Mouse (Mus musculus) kidney, adult 2 months (tissue): ENCODE data around the gene 9130230L23Rik. TPM values are rescaled to one million over a fixed set of nuclear protein-coding genes. Genes with fewer than 3 reads are reported as not detected.
"Not testable (repeated sequence)": the region's sequence is repeated elsewhere in the genome, so short reads cannot be mapped to it uniquely, and the experiment has no call there.

Experiments
- DNase-seq: peaks from one replicate; pipeline ENCODE4 v3.0.0; 2021
- H3K27ac ChIP-seq: fragments of 200-500 bp; 2 replicates; pipeline ENCODE4 v1.5.1; 2012; ENCODE audit warnings: low read depth, low read length, control low read depth, inconsistent platforms; ENCODE audit not compliant: insufficient read depth
- H3K27me3 ChIP-seq: fragments of 200-500 bp; replicated peaks from 2 replicates; pipeline ENCODE4 v1.6.1; 2012; ENCODE audit warnings: mild to moderate bottlenecking, moderate library complexity, low read length, inconsistent platforms; ENCODE audit not compliant: control insufficient read depth, insufficient read depth
- H3K36me3 ChIP-seq: fragments of 200-500 bp; 2 replicates; pipeline ENCODE4 v1.6.1; 2012; ENCODE audit warnings: mild to moderate bottlenecking, moderate library complexity, low read length, inconsistent platforms; ENCODE audit not compliant: control insufficient read depth, insufficient read depth
- H3K4me1 ChIP-seq: fragments of 200-500 bp; 2 replicates; pipeline ENCODE4 v1.6.1; 2011; ENCODE audit warnings: low read length; ENCODE audit not compliant: control insufficient read depth, insufficient read depth
- H3K4me3 ChIP-seq: fragments of 200-500 bp; 2 replicates; pipeline ENCODE4 v1.5.1; 2011; ENCODE audit warnings: mild to moderate bottlenecking, low read depth, low read length, control low read depth; ENCODE audit not compliant: insufficient read depth
- CTCF ChIP-seq: fragments of 200-500 bp; conservative IDR thresholded peaks from 2 replicates; pipeline ENCODE4 v1.5.1; 2011; ENCODE audit warnings: low read depth, mild to moderate bottlenecking, control low read depth, low read length, moderate library complexity, mixed read lengths; ENCODE audit not compliant: insufficient read depth, insufficient read length
- POLR2A ChIP-seq: fragments of 200-500 bp; IDR thresholded peaks from one replicate; pipeline ENCODE4 v1.6.1; 2011; ENCODE audit warnings: low read depth, low read length, control low read depth
- WGBS: fragments of 180-500 bp; shearing (Covaris S2); methylation state at CpG from one replicate; pipeline ENCODE4 v1.1.7; 2018; 5-methylcytosine and 5-hydroxymethylcytosine counted together
- polyA plus RNA-seq: library from polyadenylated mRNA; depleted of rRNA; stranded (reverse); fragments of >200 nt; gene quantifications from 2 replicates; pipeline ENCODE4 v1.2.3, GENCODE M21; 2012

The 9130230L23Rik gene
- polyA plus RNA-seq, 1 experiment: 0.22 TPM

- no peaks in the 10 kb centered on the region for H3K27me3 ChIP-seq
- DNase-seq: no peak
- H3K4me1 ChIP-seq: peaks cover 21% of the 10 kb centered on the region
- WGBS: 41% methylated on average over 5 of the region's 5 CpGs
- TF ChIP-seq CTCF (no peak; the same call in 1 of the 2 replicates), POLR2A (no peak)
- no peaks in the 10 kb centered on the region for H3K36me3 ChIP-seq
- no peak overlapping the region for H3K4me3 ChIP-seq
- no peak overlapping the region for H3K27ac ChIP-seq
Measured at GRCm38 (mm10) chr5:66001232-66001631, 2.9 kb downstream of the 9130230L23Rik start.

GRCm38 (mm10) chr5:66000567-66001125 lies 3.4 kb downstream of the 9130230L23Rik start:
- H3K4me3 ChIP-seq: no peak overlapping the region
- WGBS: 24% methylated on average over 6 of the region's 6 CpGs
- H3K27ac ChIP-seq: peak overlapping the region; percentile 70
- no peaks in the 10 kb centered on the region for H3K27me3 ChIP-seq
- no peak for TF ChIP-seq CTCF
- no peak for TF ChIP-seq POLR2A
- no peaks in the 10 kb centered on the region for H3K36me3 ChIP-seq
- peaks cover 21% of the 10 kb centered on the region for H3K4me1 ChIP-seq
- DNase-seq: no peak

GRCm38 (mm10) chr5:66000074-66000473 lies 4.0 kb downstream of the 9130230L23Rik start:
- peak; percentile 95 for DNase-seq
- Histone ChIP-seq H3K36me3 (no peaks in the 10 kb centered on the region), H3K27ac (peak overlapping the region; percentile 70), H3K4me1 (peaks cover 17% of the 10 kb centered on the region), H3K27me3 (no peaks in the 10 kb centered on the region), H3K4me3 (no peak overlapping the region)
- 19% methylated on average over 7 of the region's 7 CpGs for WGBS
- TF ChIP-seq CTCF: no peak
- no peak for TF ChIP-seq POLR2A

- DNase-seq: no peak
- no peak for TF ChIP-seq POLR2A
Measured at GRCm38 (mm10) chr5:65999106-65999505, 5.0 kb downstream of the 9130230L23Rik start.

GRCm38 (mm10) chr5:65997813-65998212 lies 6.3 kb downstream of the 9130230L23Rik start:
- H3K36me3 ChIP-seq: no peaks in the 10 kb centered on the region
- H3K4me1 ChIP-seq: peaks cover 14% of the 10 kb centered on the region
- no peak for TF ChIP-seq POLR2A
- no peak for TF ChIP-seq CTCF
- DNase-seq: no peak
- H3K27me3 ChIP-seq: no peaks in the 10 kb centered on the region
- H3K4me3 ChIP-seq: no peak overlapping the region
- no peak overlapping the region for H3K27ac ChIP-seq

More at GRCm38 (mm10) chr5:65999106-65999505, 5.0 kb downstream of the 9130230L23Rik start:
- H3K36me3 ChIP-seq: no peaks in the 10 kb centered on the region
- H3K4me3 ChIP-seq: no peak overlapping the region
- WGBS: 76% methylated on average over 7 of the region's 7 CpGs
- H3K27me3 ChIP-seq: no peaks in the 10 kb centered on the region
- H3K27ac ChIP-seq: no peak overlapping the region
- peaks cover 14% of the 10 kb centered on the region for H3K4me1 ChIP-seq

GRCm38 (mm10) chr5:65994643-65995042 lies 9.4 kb downstream of the 9130230L23Rik start:
- Histone ChIP-seq H3K4me1 (no peaks in the 10 kb centered on the region; the same call in 1 of the 2 replicates), H3K4me3 (no peak overlapping the region), H3K36me3 (no peaks in the 10 kb centered on the region), H3K27ac (no peak overlapping the region), H3K27me3 (no peaks in the 10 kb centered on the region)
- DNase-seq: peak; percentile 78
- WGBS: 57% methylated on average over 6 of the region's 6 CpGs
- TF ChIP-seq POLR2A (no peak), CTCF (no peak)

- no peak for DNase-seq
- H3K4me1 ChIP-seq: no peaks in the 10 kb centered on the region
- H3K27ac ChIP-seq: no peak overlapping the region
- no peak overlapping the region for H3K4me3 ChIP-seq
- H3K27me3 ChIP-seq: no peaks in the 10 kb centered on the region
- no peaks in the 10 kb centered on the region for H3K36me3 ChIP-seq
- WGBS: 84% methylated on average over 2 of the region's 2 CpGs
- TF ChIP-seq CTCF: no peak
- TF ChIP-seq POLR2A: no peak
Measured at GRCm38 (mm10) chr5:65991191-65991590, 12.9 kb downstream of the 9130230L23Rik start.

- H3K4me3 ChIP-seq, H3K27me3 ChIP-seq, DNase-seq, H3K36me3 ChIP-seq, H3K4me1 ChIP-seq, H3K27ac ChIP-seq: not testable (repeated sequence)
- WGBS: 75% methylated on average over 3 of the region's 3 CpGs
Measured at GRCm38 (mm10) chr5:65987004-65987403, 17.1 kb downstream of the 9130230L23Rik start.
